Mouse (Mus musculus) myocyte (in vitro differentiated cells): Measurements from ENCODE around the gene Tectb.

ENCODE experiments used
- MYOG ChIP-seq, 3 experiments: IDR thresholded peaks; one replicate each; pipeline ENCODE4 v1.6.1; 2011; ENCODE audit warnings: control low read depth in 2 of 3, low read depth in 2 of 3, mild to moderate bottlenecking in 2 of 3; ENCODE audit not compliant: insufficient read length in 2 of 3, control insufficient read depth in 1 of 3, insufficient read depth in 1 of 3
- POLR2A ChIP-seq: IDR thresholded peaks from one replicate; pipeline ENCODE4 v1.6.1; 2011; ENCODE audit warnings: low read depth, mild to moderate bottlenecking, control low read depth, moderate library complexity; ENCODE audit not compliant: insufficient read length
- POLR2AphosphoS2 ChIP-seq: IDR thresholded peaks from one replicate; pipeline ENCODE4 v1.6.1; 2011; ENCODE audit warnings: low read depth, control low read depth; ENCODE audit not compliant: insufficient read length
- REST ChIP-seq: IDR thresholded peaks from one replicate; pipeline ENCODE4 v1.6.1; 2011; ENCODE audit warnings: mild to moderate bottlenecking, control low read depth, moderate library complexity; ENCODE audit not compliant: insufficient read depth, insufficient read length
- TCF12 ChIP-seq: IDR thresholded peaks from one replicate; pipeline ENCODE4 v1.6.1; 2011; ENCODE audit warnings: mild to moderate bottlenecking, control low read depth; ENCODE audit not compliant: poor library complexity, insufficient read depth, severe bottlenecking
- TCF3 ChIP-seq: IDR thresholded peaks from one replicate; pipeline ENCODE4 v1.6.1; 2011; ENCODE audit warnings: low read depth, control low read depth; ENCODE audit not compliant: insufficient read length

DNA sequence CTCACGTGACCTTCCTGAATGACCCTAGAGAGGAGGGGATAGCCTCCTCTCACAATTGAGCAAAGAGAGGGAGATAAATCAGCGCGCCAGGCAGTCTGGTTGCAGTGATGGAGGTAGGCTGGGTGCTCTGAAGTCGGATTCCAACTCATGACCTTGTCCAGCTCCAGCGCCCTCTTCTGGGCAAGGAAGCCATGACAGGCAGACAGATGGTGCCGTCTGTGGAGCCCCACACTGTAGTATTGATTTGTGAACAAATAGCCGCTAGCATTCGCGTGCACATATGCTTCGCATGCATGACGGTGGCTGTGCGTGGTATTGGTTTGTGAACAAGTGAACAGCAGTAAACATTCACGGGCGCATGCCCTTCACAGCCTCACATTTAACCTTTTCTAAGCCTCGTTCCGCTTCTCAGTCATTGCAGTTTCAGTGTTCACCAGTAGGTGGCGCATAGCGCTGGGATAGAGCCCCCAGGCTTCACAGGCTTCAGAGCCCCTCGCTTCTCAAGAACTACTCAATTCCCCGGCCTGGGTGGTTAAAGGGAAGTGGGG lies 37.7 kb downstream of the Tectb start:
- TF ChIP-seq MYOG (IDR thresholded peaks at IDR 0.05; ENCODE audit: control insufficient read depth in 1 of 3, insufficient read depth in 1 of 3, insufficient read length in 2 of 3, low read depth in 2 of 3) (no peak), POLR2A (no peak), REST (no peak), POLR2AphosphoS2 (no peak), TCF12 (no peak), TCF3 (no peak)
